Mouse (Mus musculus) CD8-positive naive resting alpha-beta T cell, adult 2 months (primary cell): Measurements from ENCODE around the gene H2al3.

Experiments used
- DNase-seq, 2 experiments: peaks; one replicate each; pipeline ENCODE4 v3.0.0; 2022; ENCODE audit warnings: low read depth in 2 of 2, low spot score in 2 of 2

H2al3 gene

DNA sequence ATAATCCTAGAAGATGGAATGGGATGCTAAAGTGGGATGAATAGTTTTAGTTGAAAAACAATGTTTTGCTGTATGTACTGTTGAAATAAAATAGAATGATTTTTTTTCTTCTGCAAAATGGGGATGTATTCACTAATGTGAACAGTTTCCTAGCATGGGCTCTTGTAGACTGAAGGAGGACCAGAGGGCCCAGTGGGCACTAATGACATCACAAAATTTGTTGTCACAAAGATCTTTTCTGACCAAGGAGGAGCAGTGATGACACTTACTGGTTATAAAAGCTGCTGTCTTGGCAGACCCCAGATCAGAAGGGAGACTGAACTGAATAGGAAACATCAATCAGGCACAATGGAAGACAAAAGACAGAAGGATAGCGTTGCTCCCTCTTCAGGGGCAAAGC, at the start of gene H2al3:
H2al3 (plus strand) TSS at position 301 of the 400 bp plus-strand sequence.
- DNase-seq = no peak

DNA sequence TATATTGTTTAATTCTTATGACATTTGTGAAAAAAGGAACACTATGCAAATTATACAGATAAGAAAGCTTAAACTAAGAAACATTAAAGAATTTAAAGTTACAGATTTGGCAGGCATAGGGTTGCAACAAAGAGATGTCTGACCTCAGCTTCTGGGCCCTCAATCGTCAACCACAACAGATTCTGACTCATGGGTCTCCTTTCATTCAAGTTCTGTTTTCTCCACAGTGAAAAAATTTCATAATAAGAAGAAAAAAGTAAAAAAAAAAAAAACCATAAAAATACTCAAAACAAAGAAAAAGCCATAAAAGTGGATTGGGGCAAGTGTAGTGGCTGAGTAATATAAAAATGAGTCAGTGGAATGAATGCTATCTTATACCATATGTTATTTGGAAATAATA, 39.4 kb upstream of the H2al3 start:
- DNase-seq = no peak

DNA sequence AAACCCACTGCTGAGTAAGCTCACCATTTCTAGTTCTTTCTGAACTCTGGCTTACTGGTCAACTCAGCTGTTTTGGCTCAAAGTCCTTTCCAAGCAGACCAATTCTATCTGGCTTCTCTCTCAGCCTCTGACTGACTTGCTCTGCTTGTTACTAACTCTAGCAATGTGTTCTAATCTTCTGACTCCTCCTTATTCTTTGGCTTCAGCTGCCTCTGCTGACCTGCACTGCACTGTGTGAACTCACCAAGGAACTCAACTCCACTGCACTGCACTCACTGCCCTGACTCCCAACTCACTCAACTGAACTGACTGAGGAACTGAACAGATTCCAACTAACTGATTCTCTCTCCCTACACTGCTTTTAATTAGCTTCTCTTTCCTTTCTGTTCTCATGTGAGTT, 37.0 kb upstream of the H2al3 start:
- no peak for DNase-seq

DNA sequence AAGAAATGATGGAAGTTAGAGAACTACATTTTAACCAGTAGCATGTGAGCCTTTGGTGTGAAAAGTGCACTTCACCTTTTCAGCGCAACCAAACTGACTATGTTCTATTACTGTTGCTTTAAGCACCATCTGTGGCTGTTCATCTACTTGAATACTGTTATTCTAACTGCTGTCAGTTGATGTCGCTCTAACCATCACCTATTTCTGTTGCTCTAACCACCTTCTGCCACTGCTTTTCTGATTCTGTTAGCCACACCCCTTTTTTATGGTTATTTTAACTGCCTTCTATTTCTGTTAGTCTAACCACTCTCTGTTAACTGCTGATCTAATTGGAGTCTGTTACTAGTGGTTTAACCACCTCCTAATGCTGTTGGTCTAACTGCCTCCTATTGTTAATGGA, 14.7 kb upstream of the H2al3 start:
- DNase-seq = no peak

DNA sequence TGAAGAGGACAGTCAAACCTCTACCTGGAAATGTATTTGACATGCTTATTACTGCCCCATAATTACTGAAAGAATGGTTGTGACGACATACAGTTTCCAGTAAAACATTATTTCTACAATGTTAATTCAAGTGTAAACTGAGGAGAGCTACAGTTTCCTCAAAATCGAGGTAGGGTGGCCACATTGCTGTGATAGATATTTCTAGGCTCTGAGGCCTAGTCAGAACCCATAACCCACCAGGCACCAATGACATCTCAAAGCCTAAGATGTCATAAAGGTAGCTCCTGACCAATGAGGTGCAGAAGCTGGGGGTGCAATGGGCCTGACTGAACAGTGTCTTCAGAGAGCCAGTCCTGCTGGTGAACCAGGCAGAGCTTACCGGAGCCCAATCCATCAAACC, 2.9 kb upstream of the H2al3 start, which contains the start of gene Hypm:
Hypm (plus strand) TSS at position 301 of the 400 bp plus-strand sequence.
- no peak for DNase-seq

DNA sequence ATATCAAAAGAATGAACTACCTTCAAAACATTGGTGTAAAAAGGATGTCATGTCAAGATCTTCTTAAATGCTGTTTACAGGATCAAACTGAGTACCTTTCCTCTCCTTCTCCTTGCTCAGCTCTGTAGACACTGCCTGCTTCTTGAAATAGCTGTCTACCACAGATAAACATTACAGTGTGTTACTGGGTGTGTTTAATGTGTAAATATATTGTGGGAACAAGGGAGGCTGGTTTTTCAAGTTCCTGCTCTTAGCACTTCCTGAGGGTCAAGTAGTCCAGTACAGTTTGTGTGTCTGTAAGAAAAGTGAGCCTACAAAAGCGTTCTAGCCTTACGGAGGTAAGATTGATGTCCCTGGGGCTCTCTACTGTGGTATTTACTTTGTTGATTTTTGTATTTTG, 12.4 kb downstream of the H2al3 start:
- DNase-seq = no peak

DNA sequence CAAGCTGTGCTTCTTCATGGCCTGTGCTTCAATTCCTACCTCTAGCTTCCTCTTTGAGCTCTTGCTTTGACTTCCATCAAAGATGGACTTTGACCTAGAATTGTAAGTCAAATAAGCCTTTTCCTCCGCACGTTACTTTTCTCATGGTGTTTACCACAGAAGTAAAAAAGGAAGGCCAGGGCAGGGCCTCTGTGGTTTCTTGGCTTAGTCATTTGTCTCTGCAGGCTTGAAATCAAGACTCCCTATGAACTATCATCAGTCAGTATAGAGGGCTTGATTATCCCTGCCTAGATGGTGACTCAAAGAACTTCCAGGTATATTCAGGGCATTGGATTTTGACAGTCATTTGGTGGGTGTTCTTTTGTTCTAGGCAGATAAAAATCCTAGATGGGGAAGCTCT, 26.0 kb downstream of the H2al3 start:
- no peak for DNase-seq

DNA sequence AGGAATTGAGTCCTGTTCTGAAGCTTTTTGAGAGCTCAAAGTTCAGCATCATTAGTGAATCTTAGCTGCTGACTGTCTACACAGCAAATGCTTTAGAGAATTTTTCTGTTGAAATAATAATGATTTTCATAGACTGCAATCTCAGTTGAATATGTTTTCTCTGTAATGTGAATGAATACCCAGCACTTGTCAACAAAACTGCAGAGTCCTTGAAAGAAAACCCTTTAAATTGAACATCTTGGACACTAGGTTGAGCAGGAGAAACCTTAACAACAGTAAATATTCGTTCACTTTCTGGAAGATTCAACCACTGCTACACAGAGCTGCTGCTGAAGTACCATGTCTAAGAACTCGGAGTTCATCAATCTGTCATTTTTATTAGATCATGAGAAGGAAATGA, 35.8 kb downstream of the H2al3 start, which contains the start of gene Sytl5:
Sytl5 (plus strand) TSS at position 301 of the 400 bp plus-strand sequence.
- no peak for DNase-seq
